Mouse (Mus musculus) heart, embryonic 15.5 days (tissue): ENCODE measurements around the gene Dynlrb2. TPM values are rescaled to one million over a fixed set of nuclear protein-coding genes. Genes with fewer than 3 reads are reported as not detected.

ENCODE experiments used
- ATAC-seq: fragments of 200-750 bp; cut with Nextera tagmentation; replicated peaks from 2 replicates; pipeline ENCODE4 v1.8.0; 2017; ENCODE audit warnings: low read depth, moderate TSS enrichment; ENCODE audit not compliant: insufficient number of reproducible peaks, insufficient read depth, low FRiP score
- H3K27ac ChIP-seq: fragments of 300-500 bp; sonication (generic); 2 replicates; pipeline ENCODE4 v1.5.1; 2015; ENCODE audit warnings: mild to moderate bottlenecking, inconsistent platforms
- H3K27me3 ChIP-seq: fragments of 300-500 bp; sonication (generic); 2 replicates; pipeline ENCODE4 v1.6.1; 2015; ENCODE audit warnings: inconsistent platforms
- H3K36me3 ChIP-seq: fragments of 300-500 bp; sonication (generic); 2 replicates; pipeline ENCODE4 v1.6.1; 2015; ENCODE audit warnings: mild to moderate bottlenecking, inconsistent platforms
- H3K4me1 ChIP-seq: fragments of 300-500 bp; sonication (generic); replicated peaks from 2 replicates; pipeline ENCODE4 v1.6.1; 2015; ENCODE audit warnings: inconsistent platforms
- H3K4me2 ChIP-seq: fragments of 300-500 bp; sonication (generic); 2 replicates; pipeline ENCODE4 v1.6.1; 2015; ENCODE audit warnings: inconsistent platforms, mild to moderate bottlenecking, moderate library complexity
- H3K4me3 ChIP-seq: fragments of 300-500 bp; sonication (generic); 2 replicates; pipeline ENCODE4 v1.5.1; 2015; ENCODE audit warnings: mild to moderate bottlenecking, inconsistent platforms
- H3K9ac ChIP-seq: fragments of 300-500 bp; sonication (generic); 2 replicates; pipeline ENCODE4 v1.6.1; 2015; ENCODE audit warnings: mild to moderate bottlenecking, inconsistent platforms
- H3K9me3 ChIP-seq: fragments of 300-500 bp; sonication (generic); replicated peaks from 2 replicates; pipeline ENCODE4 v1.6.1; 2016; ENCODE audit warnings: inconsistent platforms
- WGBS: fragments of 180-500 bp; shearing (Covaris S2); methylation state at CpG from one replicate; pipeline ENCODE4 v1.1.7; 2015; ENCODE audit warnings: mixed read lengths; 5-methylcytosine and 5-hydroxymethylcytosine counted together
- polyA plus RNA-seq: library from polyadenylated mRNA; unstranded; fragments of >200 nt; fragmentation: Nextera tagmentation; extraction: Ambion mirVana; gene quantifications from 2 replicates; pipeline ENCODE4 v1.2.1, GENCODE M21; 2015

Gene Dynlrb2
- polyA plus RNA-seq, 1 experiment from 2014 or later: 1.1 TPM

DNA sequence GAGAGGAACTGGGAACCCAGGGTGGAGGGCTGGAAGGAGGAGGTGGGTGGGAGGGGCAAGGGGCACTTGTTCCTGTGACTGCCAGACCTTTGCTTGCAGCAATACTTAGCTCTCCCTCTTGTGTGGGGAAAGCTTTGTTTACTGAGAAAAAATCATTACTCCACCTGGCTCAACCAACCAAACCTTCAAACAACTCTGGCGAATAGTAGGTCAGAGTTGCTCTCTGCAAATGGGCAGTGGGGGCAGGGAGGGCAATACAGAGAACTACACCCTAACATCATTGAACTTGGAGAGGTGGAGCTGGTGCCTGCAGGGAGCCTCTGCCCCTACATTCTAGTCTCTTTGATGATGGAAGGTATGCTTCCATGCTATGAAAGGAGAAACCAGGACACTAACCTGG is 35.4 kb downstream of the Dynlrb2 start:
- no peak for ATAC-seq
- no peaks in the 10 kb centered on the region for H3K4me1 ChIP-seq
- H3K27ac ChIP-seq: no peak overlapping the region
- no peaks in the 10 kb centered on the region for H3K9me3 ChIP-seq
- no peak overlapping the region for H3K4me3 ChIP-seq
- no peak overlapping the region for H3K4me2 ChIP-seq
- no peaks in the 10 kb centered on the region for H3K27me3 ChIP-seq
- no peak overlapping the region for H3K9ac ChIP-seq
- H3K36me3 ChIP-seq: no peaks in the 10 kb centered on the region
- WGBS: 69% methylated on average over 1 of the region's 1 CpGs

GRCm38 (mm10) chr8:116542842-116543241 is 38.1 kb downstream of the Dynlrb2 start:
- Histone ChIP-seq H3K27ac (no peak overlapping the region), H3K9ac (no peak overlapping the region), H3K4me2 (no peak overlapping the region), H3K27me3 (no peaks in the 10 kb centered on the region), H3K4me3 (no peak overlapping the region), H3K9me3 (no peaks in the 10 kb centered on the region), H3K36me3 (no peaks in the 10 kb centered on the region), H3K4me1 (no peaks in the 10 kb centered on the region)
- WGBS: 60% methylated on average over 5 of the region's 5 CpGs
- no peak for ATAC-seq

GRCm38 (mm10) chr8:116543366-116543765 is 38.6 kb downstream of the Dynlrb2 start:
- ATAC-seq: no peak
- Histone ChIP-seq H3K9ac (no peak overlapping the region), H3K4me1 (no peaks in the 10 kb centered on the region), H3K27ac (no peak overlapping the region), H3K9me3 (no peaks in the 10 kb centered on the region), H3K4me3 (no peak overlapping the region), H3K27me3 (no peaks in the 10 kb centered on the region), H3K36me3 (no peaks in the 10 kb centered on the region), H3K4me2 (no peak overlapping the region)
- 57% methylated on average over 1 of the region's 1 CpGs for WGBS

- Histone ChIP-seq H3K36me3 (no peaks in the 10 kb centered on the region), H3K9ac (no peak overlapping the region), H3K27me3 (no peaks in the 10 kb centered on the region), H3K27ac (no peak overlapping the region), H3K4me3 (no peak overlapping the region), H3K4me2 (no peak overlapping the region), H3K9me3 (no peaks in the 10 kb centered on the region), H3K4me1 (no peaks in the 10 kb centered on the region)
- ATAC-seq: no peak
- 68% methylated on average over 6 of the region's 6 CpGs for WGBS
Observed at GRCm38 (mm10) chr8:116552255-116552654, 47.5 kb downstream of the Dynlrb2 start.

DNA sequence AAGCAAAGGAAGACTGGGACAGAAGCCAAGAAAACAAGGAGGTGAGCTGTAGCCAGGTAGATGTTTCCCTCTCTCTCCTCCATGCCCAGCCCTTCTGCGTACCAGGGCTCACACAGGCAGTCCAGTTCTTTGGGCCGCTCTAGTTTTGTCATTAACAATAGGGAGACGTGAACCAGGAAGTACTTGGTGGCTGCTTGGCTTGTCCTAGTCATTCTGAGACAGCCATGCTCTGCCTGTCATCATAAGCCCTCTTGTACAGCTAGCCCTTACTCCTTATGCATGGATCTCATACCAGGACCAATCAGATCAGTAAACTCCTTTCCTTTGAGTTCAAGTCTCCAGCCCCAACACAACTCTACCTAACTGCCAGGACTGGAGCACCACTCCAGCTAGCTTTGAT is 48.0 kb downstream of the Dynlrb2 start:
- no peaks in the 10 kb centered on the region for H3K9me3 ChIP-seq
- H3K4me2 ChIP-seq: no peak overlapping the region
- H3K4me1 ChIP-seq: no peaks in the 10 kb centered on the region
- no peak overlapping the region for H3K9ac ChIP-seq
- no peaks in the 10 kb centered on the region for H3K27me3 ChIP-seq
- no peaks in the 10 kb centered on the region for H3K36me3 ChIP-seq
- WGBS: 74% methylated on average over 3 of the region's 3 CpGs
- H3K4me3 ChIP-seq: no peak overlapping the region
- H3K27ac ChIP-seq: no peak overlapping the region
- ATAC-seq: no peak

Other genes with a start within 250 kb of the Dynlrb2 start
- gene Cdyl2, start 228.0 kb downstream of the Dynlrb2 start, polyA plus RNA-seq: 4.1 and 5.5 TPM in 2 replicates